Mouse (Mus musculus) embryonic fibroblast, embryonic 13.5 days (primary cell): ENCODE data around the gene Npas1.

Source experiments
- CTCF ChIP-seq: IDR thresholded peaks from 2 replicates; pipeline ENCODE4 v1.5.1; 2011; ENCODE audit warnings: mild to moderate bottlenecking, control low read depth, low read length, moderate library complexity, borderline replicate concordance; ENCODE audit not compliant: insufficient read depth
- POLR2A ChIP-seq: IDR thresholded peaks from 2 replicates; pipeline ENCODE4 v1.6.1; 2011; ENCODE audit warnings: low read depth, mild to moderate bottlenecking, control low read depth, low read length, moderate library complexity

DNA sequence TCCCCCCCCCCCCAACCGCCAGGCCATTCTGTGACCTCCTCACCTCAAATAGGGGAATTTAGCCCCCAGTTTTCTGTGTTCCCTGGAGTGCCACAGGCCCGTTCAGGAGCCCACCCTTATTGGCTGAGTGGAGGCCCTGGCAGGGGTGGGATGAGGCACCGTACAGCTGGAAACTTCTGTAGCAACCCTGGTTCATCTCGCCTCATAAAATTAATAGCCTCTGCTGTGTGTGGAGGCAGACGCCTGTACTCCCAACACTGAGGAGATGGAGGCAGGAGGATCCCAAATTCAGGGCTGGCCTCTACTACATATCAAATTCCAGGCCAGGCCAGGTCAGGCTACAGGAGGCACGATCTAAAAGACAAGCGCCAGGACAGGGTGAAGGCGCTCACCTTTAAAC, 3.7 kb downstream of the Npas1 start:
- TF ChIP-seq POLR2A (no peak), CTCF (no peak)
